Mouse (Mus musculus) frontal cortex, postnatal 36 days (tissue): ENCODE measurements at regions not wholly inside any gene's neighbourhood (a gene's known extent, or its start where the extent isn't known, plus 50 kb on each side); places are given as distances from the start of the nearest gene placed in this dataset.

ENCODE experiments used
- DNase-seq, 2 experiments: peaks; one replicate each; pipeline ENCODE4 v3.0.0; 2022; ENCODE audit warnings: low spot score in 2 of 2

DNA sequence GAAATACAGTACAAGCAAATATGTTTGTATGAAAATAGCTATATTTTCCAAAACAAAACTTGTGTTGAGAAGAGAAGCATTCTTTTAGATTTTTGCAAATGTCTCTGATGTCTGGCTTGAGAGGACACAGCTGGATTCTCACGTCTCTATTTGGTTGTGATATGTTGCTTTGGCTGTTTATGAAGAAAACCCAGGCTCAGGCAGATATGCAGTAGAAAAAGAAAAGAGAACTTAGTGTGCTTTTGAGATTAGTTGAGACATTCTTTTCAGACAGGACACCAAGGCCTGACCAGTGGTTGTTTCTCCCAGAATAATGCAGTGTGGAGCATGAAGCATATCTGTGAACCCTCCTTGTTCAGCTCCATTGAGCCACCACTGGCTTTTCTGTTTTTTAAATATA lies 178.8 kb upstream of the Mamld1 start:
- no peak for DNase-seq

DNA sequence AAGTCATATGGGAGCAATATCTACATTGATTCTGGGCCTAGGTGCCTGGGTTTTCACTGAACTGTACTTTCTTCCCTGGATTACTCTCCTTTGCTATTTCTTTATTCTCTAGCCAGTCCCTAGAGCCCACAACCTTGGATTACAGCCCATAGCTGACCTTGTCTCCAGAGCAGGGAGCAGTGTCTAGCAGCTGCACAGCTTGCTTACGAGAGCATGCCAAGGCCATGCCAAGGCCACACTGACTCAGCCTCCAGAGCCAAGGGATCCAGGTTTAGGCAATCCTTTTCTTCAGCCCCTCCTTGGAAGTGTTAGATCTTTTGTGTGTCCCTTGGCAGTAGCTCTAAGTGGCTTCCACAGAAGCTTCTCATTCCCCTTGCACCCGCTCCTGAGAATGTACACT lies 168.7 kb upstream of the Mamld1 start:
- no peak for DNase-seq

DNA sequence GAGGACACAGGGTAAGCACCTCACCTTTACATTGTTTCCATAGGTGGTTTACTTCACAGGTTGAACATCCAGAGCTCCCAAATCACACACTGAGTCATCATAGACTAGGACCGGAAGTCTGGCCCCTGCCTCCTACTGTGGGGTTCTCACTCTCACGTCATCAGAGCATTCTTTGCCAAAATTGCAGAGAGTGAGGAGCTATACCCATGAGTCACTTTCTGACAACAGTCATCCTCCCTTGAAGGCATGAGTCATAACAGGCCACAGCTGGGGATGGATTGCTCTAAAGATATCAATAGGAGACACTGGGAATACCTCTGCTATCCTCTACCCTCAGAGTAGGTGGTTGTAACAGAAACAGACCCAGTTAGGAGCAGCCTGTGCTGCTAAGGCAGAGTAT lies 166.6 kb upstream of the Mamld1 start:
- peak; percentile 20 to 41 for DNase-seq

DNA sequence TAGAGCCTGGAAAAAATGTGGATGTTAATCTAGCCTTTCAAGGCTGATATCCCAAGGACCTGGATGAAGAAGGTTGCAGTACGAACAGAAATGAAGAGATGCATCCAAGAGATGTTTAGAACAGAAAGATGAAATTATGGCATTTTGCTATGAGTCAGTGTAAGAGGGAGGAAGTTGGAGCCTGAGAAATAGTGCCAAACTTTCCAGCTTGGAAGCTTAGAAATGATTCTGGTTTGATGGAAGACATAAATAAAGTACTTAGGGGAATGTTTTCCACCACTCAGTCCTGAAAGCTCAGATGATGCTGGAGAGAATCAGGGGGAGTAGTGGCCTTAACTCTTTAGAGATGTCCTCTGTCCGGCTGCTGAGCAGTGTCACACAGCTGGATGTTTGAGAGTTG lies 155.5 kb upstream of the Mamld1 start:
- peak in 1 of 2 experiments; percentile 15 for DNase-seq

DNA sequence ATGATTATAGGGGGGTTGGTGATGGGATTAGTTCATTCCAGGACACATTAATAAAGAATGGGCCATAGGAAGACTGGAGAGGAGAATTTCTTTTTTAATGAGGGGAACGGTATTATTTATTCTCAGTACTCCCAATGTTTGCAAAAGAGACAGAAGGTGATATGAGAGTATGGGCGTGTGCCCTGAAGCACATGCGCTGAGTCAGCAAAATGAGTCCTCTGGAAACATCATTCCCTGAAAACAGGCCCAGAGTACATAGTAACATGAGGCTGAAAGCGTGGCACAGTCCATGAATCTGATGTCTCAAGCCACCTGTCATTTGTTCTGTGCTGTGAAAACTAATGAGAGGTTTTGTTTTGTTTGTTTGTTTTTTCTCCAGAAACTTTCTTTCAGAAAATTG lies 154.5 kb upstream of the Mamld1 start:
- no peak for DNase-seq

DNA sequence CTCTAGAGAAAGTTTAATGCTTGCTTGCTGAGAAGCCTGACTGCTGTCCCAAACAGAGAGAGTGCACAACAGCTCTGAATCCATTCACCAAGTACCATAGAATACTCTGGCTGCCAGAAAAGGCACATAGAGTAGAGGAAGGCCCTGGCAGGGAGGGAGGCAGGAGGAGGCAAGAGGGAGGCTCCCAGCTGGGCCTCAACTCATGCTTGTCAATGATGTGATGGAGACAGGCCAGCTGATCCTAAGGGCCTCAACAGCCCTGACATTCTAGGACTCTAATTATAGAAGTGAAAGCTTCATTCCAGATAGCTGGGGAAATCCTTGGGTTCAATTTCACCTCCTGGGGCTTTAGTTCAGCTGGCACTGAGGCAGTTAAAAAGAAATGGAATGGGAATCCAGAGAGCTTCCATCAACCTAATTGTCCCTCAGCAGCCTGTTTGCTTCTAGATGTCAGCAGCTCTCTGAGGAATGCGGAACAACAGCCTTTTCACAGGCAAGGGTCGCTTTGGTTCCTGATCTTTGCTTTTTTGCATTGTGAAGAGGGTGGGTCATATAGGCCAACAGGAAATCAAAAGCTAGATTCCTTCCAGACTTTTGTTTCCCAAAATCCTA lies 152.8 kb upstream of the Mamld1 start:
- DNase-seq, result no peak

DNA sequence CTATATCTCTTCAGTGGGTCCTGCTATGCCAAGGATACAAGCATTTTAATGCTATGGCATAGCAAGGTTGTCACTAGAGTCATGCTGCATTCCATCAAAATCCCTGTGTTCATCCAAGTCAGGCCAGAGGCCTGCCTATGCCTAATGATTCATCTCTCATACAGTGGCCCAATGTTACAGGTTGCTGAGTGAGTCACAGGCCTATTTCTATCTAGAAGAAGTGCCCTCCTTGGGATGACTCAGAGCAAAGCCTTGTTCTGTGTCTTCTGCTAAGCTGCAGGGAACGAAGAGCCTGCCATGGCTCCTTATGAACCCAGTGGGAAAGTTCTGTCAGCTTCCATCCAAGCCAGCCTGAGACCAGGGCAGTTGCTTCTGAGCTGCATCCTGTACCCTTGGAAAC lies 151.2 kb upstream of the Mamld1 start:
- peak in 1 of 2 experiments; percentile 9 for DNase-seq

DNA sequence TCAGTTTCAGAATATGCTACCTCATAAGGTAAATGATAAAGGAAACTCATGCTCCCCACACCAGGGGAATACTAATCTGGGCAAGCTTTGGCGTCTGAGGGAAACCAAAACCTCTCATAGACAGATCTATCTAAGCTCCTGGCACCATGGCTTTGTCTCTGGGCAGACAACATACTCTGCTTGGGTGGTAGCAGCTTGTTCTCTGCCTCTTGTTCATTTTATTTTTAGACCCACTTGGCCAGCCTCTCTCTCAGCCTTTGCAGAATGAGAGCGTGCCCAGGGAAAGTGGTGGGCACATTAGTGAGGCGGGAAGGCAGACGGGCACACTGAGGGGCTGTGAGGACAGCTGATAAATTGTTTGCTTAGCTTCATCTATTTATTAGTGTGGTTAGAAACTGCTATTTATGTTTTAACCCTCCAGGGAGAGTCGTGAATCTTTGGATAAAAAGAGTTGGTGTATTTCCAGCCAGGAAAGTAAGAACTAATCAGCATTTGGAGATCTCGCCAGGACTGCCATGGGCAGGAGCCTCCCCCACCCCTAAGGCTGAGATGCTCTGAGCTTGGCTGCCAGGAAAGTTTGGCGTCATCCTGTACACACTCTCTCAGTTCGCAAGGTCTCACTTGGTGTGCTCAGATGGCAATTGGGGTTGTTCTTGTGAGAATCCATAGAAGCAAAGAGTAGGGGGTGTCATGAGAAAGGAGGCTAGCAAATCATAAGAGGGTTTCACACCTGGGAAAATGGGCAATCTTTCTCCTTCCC lies 150.2 kb upstream of the Mamld1 start:
- DNase-seq, result peak; percentile 27 to 44

DNA sequence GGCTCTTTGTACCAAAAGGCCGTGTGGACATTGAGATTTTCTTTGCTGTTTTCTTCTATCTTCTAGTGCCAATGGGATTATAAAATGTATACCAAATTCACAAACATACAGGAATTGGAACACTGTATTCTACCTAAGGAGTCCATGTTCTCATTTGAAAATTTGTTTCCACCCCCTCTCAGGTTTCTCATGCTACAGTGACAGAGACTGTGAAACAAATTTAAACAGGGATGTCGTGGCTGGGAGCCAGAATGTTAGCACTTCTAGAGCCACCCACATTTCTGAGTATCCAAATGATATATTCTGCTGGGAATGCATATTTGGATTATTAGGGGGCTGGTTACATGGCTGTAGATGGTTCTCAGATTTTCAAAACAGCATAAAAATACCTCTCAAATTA lies 124.4 kb upstream of the Mamld1 start:
- DNase-seq, result peak; percentile 11 to 20

DNA sequence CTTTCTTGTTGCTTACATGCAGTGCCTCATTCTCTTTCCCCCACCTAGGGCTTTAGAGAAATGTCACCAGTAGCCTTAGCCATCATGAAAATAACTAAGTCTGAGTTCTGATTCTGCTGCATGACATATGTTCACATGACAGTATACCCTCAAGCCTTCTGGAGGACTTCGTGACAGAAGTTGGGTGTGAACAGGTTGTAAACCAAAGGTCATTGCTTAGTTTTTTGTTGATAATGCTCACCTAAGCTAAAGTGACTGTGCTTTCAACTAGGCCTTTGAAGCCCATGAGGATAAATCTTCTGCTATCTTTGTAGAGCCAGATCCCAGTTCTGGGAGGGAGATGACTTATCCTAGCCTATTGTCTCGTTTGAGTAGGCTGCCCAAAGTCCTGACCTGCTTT lies 118.1 kb upstream of the Mamld1 start:
- no peak for DNase-seq

DNA sequence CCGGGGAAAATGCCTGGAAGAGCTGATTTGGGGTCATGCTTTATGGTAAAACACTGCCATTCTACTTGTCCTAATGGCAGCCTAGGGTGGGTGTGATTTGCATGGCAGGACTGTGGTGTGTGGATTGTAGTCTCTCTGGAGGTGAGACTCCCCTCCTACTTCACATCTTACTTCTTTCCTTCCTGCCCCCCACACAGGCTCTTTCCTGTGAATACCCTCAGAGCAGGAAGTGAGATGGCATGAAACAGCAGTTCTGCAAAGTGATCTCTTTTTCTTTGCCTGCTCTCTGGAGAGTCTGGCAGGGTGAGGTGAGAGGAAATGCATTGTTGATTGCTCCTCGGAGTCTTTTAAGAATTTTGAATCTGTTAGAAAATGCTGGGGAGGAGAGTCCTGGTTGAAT lies 104.7 kb upstream of the Mamld1 start:
- no peak for DNase-seq

DNA sequence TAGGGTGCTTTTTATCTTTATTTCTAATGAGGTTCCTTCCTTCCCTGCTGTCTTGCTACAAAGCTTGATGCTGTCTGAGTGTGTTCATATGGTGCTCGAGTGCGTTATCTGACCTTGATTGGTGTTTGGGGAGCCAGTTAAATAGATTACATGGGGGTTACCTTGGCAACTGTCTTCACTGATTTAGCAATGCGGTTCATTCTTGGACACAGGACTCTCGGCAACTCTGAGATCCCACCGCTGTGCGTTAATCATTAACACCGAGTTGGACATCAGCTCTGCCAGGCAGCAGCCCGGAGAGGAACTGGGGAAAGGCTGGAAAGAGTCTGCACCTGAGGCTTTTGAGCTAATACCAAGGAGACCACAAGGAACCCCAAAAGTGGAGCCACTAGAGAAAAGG lies 104.0 kb upstream of the Mamld1 start:
- DNase-seq, result no peak

DNA sequence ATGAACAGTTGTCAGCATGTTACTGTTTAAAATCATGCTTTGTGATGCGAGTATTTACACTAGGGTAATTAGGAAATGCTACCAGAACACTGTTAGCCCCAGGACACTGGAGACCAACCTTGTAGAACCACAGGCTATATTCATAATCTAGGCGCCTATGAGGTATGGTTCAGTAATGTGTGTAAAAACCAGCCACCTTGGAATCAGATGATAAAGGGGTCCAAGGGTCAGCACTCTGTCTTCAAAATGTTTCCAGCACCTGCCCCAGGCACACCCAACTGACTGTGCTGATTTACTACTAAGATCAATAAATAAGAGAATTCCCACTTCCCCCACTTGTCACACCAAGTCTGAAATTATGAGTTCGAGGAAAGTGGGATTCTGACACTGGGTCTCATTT lies 100.8 kb upstream of the Mamld1 start:
- DNase-seq, result no peak

DNA sequence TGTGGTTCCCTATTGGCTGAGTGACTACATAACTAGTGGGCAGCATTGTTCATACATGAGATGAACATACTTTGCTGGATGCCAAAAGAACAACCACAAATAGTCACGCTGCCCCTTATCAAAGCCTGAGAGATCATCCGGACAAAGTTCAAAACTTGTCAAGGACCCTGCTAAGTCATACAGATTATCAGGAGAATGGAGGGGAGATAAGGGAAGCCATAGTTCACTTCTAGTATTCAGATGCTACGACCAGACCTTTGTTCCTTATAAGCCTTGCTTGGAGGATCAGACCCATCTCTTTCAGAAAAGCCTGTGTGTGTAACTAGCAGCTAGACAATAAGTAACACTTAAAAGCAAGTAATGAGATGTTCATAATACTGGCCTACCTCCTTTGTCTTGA lies 97.0 kb upstream of the Mamld1 start:
- no peak for DNase-seq
